Mouse (Mus musculus): Measurements from ENCODE around the gene Ccdc80. TPM values are rescaled to one million over a fixed set of nuclear protein-coding genes. Genes with fewer than 3 reads are reported as not detected.

The Ccdc80 gene
- polyA plus RNA-seq, 1 experiment, result 3.8 TPM

DNA sequence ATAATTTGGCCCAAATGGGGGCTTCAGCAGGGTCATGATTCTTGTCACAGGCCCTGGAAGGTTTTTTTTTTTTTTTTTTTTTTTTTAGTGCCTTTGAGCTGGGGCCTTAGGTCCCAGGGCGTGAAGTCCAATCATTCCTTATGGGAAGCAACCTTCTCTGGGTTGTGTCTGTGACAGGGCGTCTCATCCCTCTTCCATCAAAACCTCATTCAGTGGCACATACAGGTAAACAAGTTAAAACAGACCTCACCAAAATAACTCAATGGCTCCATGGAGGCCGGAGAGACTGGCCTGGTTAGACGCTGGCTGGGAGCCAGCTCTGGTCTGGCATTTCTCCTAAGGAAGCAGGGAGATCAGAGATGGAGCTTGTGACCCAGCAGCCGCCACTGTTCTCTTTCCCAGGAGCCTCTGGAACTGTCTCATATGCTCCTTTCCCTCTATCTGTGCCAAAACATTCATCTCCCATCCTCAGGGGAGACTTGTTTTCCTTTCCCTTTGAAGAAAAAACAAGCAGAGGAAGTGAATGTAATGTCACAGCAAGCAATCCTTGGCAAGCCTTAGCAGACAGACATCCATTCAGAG is 27.7 kb downstream of the Ccdc80 start:
- Histone ChIP-seq H3K4me1 (ENCODE audit: control insufficient read depth, insufficient read depth, low read length) (no peaks in the 10 kb centered on the region; the same call in 1 of the 2 replicates), H3K27ac (ENCODE audit: insufficient read depth, low read length) (peak overlapping the region; percentile 17; the same call in 1 of the 2 replicates), H3K27me3 (ENCODE audit: control insufficient read depth, insufficient read depth, low read length) (no peaks in the 10 kb centered on the region), H3K4me3 (replicated peaks; ENCODE audit: insufficient read depth, low read depth, low read length) (no peak overlapping the region)
- DNase-seq, result peak; percentile 73 to 77
- WGBS, result 33% methylated on average over 5 of the region's 5 CpGs
- TF ChIP-seq POLR2A (IDR thresholded peaks at IDR 0.05; ENCODE audit: borderline replicate concordance, insufficient read depth, low read length) (no peak), CTCF (IDR thresholded peaks at IDR 0.05; ENCODE audit: borderline replicate concordance, insufficient read depth, low read depth, low read length) (no peak)

DNA sequence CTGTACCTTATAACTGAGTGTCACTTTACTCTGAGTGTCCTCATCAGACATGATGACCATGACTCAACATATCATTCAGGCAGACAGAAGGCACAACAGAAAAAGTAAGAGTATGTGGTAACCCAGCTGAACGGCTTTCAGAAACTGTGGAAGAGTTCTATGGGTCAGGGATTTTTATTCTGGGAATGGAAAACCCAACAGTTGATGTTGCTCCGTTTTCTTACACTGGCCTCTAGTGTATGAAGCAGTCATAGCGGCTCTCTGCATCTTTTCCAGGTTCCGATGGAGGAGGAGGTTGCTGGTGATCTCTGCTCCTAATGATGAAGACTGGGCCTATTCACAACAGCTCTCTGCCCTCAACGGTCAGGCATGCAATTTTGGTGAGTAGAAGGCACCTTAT is 29.4 kb downstream of the Ccdc80 start:
- DNase-seq, result peak; percentile 11 to 24
- Histone ChIP-seq H3K4me1 (ENCODE audit: control insufficient read depth, insufficient read depth, low read length) (no peaks in the 10 kb centered on the region; the same call in 1 of the 2 replicates), H3K27ac (ENCODE audit: insufficient read depth, low read length) (no peak overlapping the region), H3K4me3 (replicated peaks; ENCODE audit: insufficient read depth, low read depth, low read length) (no peak overlapping the region), H3K27me3 (ENCODE audit: control insufficient read depth, insufficient read depth, low read length) (no peaks in the 10 kb centered on the region)
- 60% methylated on average over 5 of the region's 5 CpGs for whole genome bisulfite sequencing
- peak; percentile 17; the same call in 1 of the 2 replicates for TF ChIP-seq CTCF (IDR thresholded peaks at IDR 0.05; ENCODE audit: borderline replicate concordance, insufficient read depth, low read depth, low read length)
- TF ChIP-seq POLR2A (IDR thresholded peaks at IDR 0.05; ENCODE audit: borderline replicate concordance, insufficient read depth, low read length), result no peak

DNA sequence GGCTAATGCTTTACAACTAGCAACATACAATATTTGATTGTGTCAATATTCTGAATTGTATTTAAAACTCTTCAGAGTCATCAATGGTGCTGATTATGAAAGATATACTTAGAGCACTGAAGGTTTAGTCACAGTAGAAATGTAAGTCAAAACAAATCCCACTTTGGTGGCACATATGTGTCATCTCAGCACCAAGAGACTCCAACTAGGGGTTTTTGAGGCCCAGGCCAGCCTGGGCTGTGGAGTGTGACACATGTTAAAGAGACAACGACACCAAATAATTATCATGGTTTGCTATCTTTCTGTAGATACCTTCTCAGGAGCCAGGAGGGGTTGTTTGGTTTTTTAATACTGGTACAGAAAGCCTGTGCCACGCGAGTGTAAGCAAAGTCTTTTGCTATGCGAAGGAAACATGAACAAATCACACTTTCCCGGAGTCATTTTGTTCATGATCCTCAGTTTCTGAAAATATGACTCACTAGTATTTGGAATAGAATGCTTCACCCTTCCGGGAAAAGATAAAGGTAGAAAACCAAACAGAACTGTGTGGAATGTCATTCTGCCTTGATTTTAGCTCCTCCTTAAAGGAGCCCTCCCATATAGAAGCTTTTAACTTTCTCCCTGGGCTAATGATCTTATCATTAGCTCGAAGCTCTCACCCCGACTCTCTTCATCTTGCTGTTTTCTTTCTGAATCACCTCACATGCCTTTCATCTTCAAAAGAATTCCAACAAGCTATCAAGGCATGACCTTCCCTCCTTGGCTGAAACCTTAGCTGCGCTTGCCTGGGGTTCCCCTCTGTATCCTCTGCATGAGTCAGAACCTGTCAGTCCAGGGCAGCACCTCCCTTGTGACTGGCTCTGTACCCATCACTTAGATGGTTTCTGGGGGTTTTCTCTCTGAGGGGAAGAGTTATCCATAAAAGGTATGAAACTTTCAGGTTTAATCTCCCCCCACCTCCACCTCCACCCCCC is 31.3 kb downstream of the Ccdc80 start:
- 82% methylated on average over 9 of the region's 9 CpGs for WGBS
- H3K27me3 ChIP-seq (ENCODE audit: control insufficient read depth, insufficient read depth, low read length), result no peaks in the 10 kb centered on the region
- TF ChIP-seq POLR2A (IDR thresholded peaks at IDR 0.05; ENCODE audit: borderline replicate concordance, insufficient read depth, low read length), result no peak
- no peak for TF ChIP-seq CTCF (IDR thresholded peaks at IDR 0.05; ENCODE audit: borderline replicate concordance, insufficient read depth, low read depth, low read length)

DNA sequence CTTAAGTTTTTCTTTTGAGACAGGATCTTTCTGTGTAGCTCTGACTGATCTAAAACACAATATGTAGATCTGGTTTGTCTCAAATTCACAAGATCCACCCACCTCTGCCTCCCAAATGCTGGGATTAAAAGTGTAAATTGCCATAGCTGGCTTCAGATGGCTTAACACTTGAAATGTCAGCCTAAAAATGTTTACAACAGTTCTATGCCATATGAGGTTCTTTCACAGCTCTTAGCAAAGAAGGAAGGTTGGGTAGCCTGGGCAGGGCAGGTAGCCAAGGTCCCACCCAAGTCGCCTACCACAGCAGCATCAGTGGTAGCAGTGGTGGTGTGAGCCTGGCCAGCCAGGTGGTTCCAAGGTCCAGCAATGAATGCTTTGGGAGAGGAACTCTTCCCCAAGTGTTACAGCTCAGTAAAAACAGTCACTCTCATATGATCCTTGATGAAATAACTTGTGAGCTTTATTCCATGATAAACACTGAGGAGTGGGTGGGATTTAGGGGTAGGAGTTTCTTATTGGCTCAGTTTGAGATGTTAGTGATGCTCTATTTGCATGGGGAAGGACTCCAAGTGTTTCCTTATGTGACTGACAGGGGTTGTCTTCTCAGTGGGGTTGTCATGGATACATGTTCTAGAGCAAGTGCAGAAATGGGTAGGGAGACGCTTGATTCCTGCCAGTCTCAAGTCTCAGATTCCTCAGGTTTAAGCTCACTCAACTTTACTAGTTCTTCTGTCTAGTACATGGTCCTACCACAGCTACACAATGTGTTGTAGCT is 34.9 kb downstream of the Ccdc80 start:
- no peaks in the 10 kb centered on the region for H3K4me1 ChIP-seq (ENCODE audit: control insufficient read depth, insufficient read depth, low read length)
- no peak overlapping the region for H3K4me3 ChIP-seq (replicated peaks; ENCODE audit: insufficient read depth, low read depth, low read length)
- no peak overlapping the region for H3K27ac ChIP-seq (ENCODE audit: insufficient read depth, low read length)
- TF ChIP-seq CTCF (IDR thresholded peaks at IDR 0.05; ENCODE audit: borderline replicate concordance, insufficient read depth, low read depth, low read length), result no peak
- H3K27me3 ChIP-seq (ENCODE audit: control insufficient read depth, insufficient read depth, low read length), result no peaks in the 10 kb centered on the region
- DNase-seq, result no peak
- WGBS, result 66% methylated on average over 2 of the region's 2 CpGs

More for the DNA sequence above, 31.3 kb downstream of the Ccdc80 start:
- Histone ChIP-seq H3K27ac (ENCODE audit: insufficient read depth, low read length) (no peak overlapping the region), H3K4me3 (replicated peaks; ENCODE audit: insufficient read depth, low read depth, low read length) (no peak overlapping the region), H3K4me1 (ENCODE audit: control insufficient read depth, insufficient read depth, low read length) (no peaks in the 10 kb centered on the region; the same call in 1 of the 2 replicates)
- DNase-seq, result no peak

DNA sequence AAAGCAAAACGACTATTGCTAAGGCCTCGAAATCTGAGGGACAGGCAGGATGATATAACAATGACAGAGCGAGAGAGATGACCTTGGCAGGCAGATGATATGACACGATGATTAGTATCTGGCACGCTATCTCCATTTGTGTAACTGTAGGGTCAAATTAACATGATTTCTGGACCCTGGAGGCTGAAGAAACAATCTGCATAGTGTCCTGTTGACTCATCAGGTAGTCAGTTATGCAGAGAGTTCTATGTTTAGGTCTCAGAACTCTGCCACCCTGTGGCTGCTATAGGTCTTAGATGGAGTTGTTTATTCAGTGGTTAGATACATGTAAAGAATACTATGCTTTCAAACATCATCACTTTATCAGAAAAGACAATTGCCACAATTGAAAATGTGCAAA is 48.5 kb downstream of the Ccdc80 start:
- Histone ChIP-seq H3K27ac (ENCODE audit: insufficient read depth, low read length) (no peak overlapping the region), H3K4me1 (ENCODE audit: control insufficient read depth, insufficient read depth, low read length) (no peaks in the 10 kb centered on the region), H3K4me3 (replicated peaks; ENCODE audit: insufficient read depth, low read depth, low read length) (no peak overlapping the region), H3K27me3 (ENCODE audit: control insufficient read depth, insufficient read depth, low read length) (no peaks in the 10 kb centered on the region)
- WGBS, result 89% methylated on average over 5 of the region's 5 CpGs
- no peak for DNase-seq
- TF ChIP-seq CTCF (IDR thresholded peaks at IDR 0.05; ENCODE audit: borderline replicate concordance, insufficient read depth, low read depth, low read length), result no peak
- TF ChIP-seq POLR2A (IDR thresholded peaks at IDR 0.05; ENCODE audit: borderline replicate concordance, insufficient read depth, low read length), result no peak

DNA sequence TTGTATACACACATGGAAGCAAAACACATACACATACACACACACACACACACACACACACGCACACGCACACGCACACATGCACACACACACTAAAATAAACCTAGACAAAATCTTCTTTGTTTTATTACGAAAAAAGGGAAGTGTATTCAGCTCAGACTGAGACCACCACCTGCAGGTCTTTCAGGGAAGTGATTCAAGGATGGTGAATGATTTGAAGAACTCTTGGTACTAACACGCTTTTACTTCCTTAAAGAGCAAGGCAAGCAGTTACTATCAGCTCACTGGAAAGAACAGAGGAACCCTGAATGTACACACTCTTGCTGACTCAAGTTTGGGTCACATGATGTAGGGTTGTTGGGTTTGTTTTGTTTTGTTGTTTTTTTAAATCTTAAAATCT is 49.4 kb downstream of the Ccdc80 start:
- no peak for TF ChIP-seq CTCF (IDR thresholded peaks at IDR 0.05; ENCODE audit: borderline replicate concordance, insufficient read depth, low read depth, low read length)
- no peak for TF ChIP-seq POLR2A (IDR thresholded peaks at IDR 0.05; ENCODE audit: borderline replicate concordance, insufficient read depth, low read length)
- 91% methylated on average over 5 of the region's 5 CpGs for WGBS
- no peak for DNase-seq
- Histone ChIP-seq H3K27ac (ENCODE audit: insufficient read depth, low read length) (no peak overlapping the region), H3K27me3 (ENCODE audit: control insufficient read depth, insufficient read depth, low read length) (no peaks in the 10 kb centered on the region), H3K4me3 (replicated peaks; ENCODE audit: insufficient read depth, low read depth, low read length) (no peak overlapping the region), H3K4me1 (ENCODE audit: control insufficient read depth, insufficient read depth, low read length) (no peaks in the 10 kb centered on the region)

DNA sequence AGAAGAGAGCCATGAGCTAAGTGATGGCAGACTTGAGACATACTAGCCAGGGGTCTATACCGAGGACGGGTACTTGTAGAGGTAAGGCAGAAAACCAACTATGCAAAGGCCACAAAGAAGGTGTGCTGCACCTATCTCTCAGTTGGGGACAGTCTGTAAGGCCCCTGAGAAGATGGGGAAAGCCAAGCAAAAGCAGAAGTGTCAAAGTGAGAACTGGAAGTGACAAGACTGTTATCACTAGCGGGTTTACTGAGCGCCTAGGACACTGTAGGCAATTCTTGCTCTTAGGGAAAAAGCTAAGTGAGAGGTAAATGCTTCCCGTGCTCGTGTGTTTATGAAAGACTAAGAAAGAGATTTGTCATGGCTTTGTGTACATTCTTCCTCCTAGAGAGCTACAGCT is 51.9 kb downstream of the Ccdc80 start:
- DNase-seq, result no peak
- Histone ChIP-seq H3K4me1 (ENCODE audit: control insufficient read depth, insufficient read depth, low read length) (no peaks in the 10 kb centered on the region), H3K4me3 (replicated peaks; ENCODE audit: insufficient read depth, low read depth, low read length) (no peak overlapping the region), H3K27me3 (ENCODE audit: control insufficient read depth, insufficient read depth, low read length) (no peaks in the 10 kb centered on the region), H3K27ac (ENCODE audit: insufficient read depth, low read length) (no peak overlapping the region)
- TF ChIP-seq CTCF (IDR thresholded peaks at IDR 0.05; ENCODE audit: borderline replicate concordance, insufficient read depth, low read depth, low read length) (no peak), POLR2A (IDR thresholded peaks at IDR 0.05; ENCODE audit: borderline replicate concordance, insufficient read depth, low read length) (no peak)
- 94% methylated on average over 6 of the region's 6 CpGs for WGBS

Measured in cerebellum, adult 2 months (tissue).